Mouse (Mus musculus) cerebellum, adult 9-11 months (tissue): ENCODE results near the gene Sh3rf3.

Experiments used
- DNase-seq: peaks from one replicate; pipeline ENCODE4 v3.0.0; 2022

Sh3rf3 gene

GRCm38 (mm10) chr10:58922216-58922829 is 109.2 kb downstream of the Sh3rf3 start:
- DNase-seq: no peak

DNA sequence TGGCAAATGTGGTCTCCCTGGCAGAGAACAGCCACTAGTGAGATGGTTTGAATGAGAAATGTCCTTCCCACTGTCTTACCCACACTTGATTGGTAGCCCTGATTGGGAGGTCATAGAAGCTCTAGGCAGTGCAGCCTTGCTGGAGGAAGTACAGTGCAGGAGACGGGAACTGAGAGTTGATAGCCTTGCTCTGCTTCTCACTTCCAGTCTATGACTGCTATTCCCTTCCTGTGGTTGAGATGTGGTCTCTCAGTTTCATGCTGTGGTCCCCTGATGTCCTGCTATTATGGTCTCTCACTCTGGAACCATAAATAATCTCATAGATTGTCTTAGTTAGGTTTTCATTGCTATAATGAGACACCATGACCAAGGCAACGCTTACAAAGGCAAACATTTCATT is 109.8 kb downstream of the Sh3rf3 start:
- DNase-seq: no peak

- DNase-seq: no peak
Measured at GRCm38 (mm10) chr10:58926578-58926977, 113.4 kb downstream of the Sh3rf3 start.

DNA sequence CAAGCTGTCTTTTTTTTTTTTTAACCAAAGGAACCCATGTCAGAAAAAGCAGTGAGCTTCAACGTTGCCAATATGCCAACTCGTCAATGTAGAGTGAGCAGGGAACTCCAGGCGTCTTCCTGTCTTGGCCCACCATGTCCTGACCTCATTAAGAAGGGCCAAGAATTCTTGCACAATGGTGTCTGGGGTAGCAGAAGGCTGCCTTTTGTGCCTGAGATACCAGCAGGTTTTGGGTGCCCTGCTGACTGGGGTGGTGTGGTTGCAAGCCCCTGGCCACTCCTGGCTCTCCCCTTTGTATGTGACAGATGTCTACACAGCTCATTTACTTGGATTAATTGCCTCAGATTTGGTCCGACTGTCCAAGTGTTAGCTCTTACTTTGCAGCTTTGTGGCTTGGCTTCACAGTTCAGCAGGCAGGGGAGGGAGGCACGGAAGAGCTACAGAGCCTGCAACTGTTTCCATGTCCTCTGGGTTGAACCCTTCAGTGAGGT is 115.8 kb downstream of the Sh3rf3 start:
- no peak for DNase-seq

DNA sequence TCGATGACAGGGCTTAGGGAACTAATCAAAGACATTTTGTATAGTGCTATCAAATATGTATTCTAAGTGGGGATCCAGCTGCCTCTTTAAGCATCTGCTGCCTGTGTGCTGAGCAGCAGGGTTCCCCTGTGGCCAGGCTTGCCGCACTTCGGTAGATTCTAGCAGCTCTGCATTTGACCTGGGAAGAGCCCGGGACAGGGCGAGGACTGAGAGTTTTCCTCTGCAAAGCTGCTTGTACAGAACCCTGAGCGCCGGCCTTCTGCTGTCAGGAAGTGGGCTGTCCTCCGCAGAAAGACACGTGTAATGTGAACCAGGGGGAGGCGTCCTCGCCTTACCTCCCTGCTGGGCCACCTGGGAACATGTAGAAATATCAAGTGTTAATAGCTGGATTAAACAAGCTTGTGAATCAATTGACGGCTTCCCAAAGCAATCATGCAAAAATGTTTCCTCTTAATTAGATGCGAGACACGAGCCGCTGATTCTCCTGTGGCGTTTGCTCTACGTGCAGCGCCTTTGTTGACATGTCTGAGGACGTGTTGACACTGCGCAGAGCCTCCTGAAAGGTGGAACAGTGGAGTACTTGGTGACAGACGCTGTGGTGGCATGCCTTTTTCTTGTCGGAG is 119.1 kb downstream of the Sh3rf3 start:
- no peak for DNase-seq

DNA sequence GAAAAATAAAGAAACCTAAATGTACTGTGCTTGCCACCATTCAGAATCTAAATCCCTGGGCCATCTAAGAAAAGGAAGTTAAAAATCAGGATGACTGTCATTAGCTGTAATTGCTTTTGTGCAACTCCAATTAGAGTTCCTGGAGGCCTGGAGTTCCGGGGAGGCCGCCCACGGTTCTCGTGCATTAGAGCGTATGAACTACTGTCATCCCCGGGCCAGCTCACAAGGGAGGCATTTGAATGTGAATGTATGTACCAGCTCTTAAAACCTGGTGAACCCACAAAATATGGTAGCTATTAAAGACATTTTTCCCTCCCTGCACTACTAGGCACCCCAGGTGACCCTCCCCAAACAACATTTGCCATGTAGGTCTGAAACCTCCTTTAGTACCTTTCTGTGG is 122.4 kb downstream of the Sh3rf3 start:
- DNase-seq: no peak

GRCm38 (mm10) chr10:58936441-58936860 is 123.3 kb downstream of the Sh3rf3 start:
- DNase-seq: no peak

GRCm38 (mm10) chr10:58937521-58937920 is 124.4 kb downstream of the Sh3rf3 start:
- DNase-seq: no peak

DNA sequence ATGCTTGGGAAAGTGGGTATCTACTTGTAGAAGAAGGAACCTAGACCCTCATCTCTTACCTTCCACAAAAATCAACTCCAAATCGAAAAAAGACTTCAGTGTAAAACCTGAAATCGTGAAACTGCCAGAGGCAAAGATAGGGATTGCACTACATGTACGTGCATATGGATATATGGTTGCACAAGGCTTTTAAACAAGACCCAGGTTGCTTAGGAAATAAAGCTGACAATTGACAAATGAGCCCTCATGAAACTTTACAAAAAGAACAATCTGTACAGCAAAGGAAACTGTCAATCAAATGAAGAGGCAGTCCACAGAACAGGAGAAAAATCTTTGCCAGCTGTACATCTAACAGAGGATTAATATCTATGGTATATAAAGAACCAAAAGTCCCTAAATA is 129.7 kb downstream of the Sh3rf3 start:
- no peak for DNase-seq

- no peak for DNase-seq
Measured at GRCm38 (mm10) chr10:58943661-58944400, 130.7 kb downstream of the Sh3rf3 start.

GRCm38 (mm10) chr10:58944930-58945329 is 131.8 kb downstream of the Sh3rf3 start:
- DNase-seq: no peak

- DNase-seq: no peak
Measured at GRCm38 (mm10) chr10:58949770-58950638, 136.8 kb downstream of the Sh3rf3 start.

DNA sequence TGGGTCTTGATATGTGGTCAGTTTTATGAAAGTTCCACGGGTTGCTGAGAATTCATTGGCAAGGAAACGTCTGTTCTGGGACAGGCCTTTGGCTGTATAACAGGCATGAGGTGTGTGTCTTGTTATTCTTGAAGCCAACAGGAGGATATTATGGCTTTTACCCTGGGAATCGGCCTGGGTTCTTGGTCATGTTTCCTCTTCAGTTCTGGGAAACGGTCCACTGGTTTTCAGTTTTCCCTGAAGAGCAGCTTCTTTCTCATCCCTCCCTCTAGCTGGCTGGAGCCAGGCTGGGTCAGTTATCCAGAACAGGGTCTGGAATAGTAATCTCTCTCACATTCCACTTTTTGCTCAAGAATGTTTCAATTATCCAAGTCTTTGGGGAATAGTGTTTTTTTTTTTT is 147.0 kb downstream of the Sh3rf3 start:
- no peak for DNase-seq

- DNase-seq: no peak
Measured at GRCm38 (mm10) chr10:58968236-58968635, 155.1 kb downstream of the Sh3rf3 start.

DNA sequence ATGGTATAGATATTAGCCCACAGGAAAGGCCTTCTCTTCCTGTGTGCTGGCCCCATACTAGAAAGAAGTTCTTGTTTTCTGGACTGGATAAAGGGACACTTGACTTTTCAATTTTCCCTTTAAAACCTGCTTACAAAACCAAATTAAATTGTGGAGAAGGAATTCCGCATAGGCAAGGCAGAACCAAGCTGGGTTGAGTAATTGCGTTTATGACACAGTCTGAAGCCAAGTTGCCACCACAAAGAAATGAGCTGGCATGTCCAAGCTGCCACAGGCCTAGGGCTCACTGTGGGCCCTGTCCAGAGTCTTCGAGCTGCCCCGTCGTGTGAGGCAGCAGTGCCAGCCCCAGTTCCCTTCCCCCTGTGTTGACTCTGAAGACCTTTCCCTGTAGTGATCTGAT is 156.2 kb downstream of the Sh3rf3 start:
- DNase-seq: no peak

- DNase-seq: no peak
Measured at GRCm38 (mm10) chr10:58972115-58972514, 159.0 kb downstream of the Sh3rf3 start.

GRCm38 (mm10) chr10:58974138-58974537 is 161.0 kb downstream of the Sh3rf3 start:
- DNase-seq: no peak

DNA sequence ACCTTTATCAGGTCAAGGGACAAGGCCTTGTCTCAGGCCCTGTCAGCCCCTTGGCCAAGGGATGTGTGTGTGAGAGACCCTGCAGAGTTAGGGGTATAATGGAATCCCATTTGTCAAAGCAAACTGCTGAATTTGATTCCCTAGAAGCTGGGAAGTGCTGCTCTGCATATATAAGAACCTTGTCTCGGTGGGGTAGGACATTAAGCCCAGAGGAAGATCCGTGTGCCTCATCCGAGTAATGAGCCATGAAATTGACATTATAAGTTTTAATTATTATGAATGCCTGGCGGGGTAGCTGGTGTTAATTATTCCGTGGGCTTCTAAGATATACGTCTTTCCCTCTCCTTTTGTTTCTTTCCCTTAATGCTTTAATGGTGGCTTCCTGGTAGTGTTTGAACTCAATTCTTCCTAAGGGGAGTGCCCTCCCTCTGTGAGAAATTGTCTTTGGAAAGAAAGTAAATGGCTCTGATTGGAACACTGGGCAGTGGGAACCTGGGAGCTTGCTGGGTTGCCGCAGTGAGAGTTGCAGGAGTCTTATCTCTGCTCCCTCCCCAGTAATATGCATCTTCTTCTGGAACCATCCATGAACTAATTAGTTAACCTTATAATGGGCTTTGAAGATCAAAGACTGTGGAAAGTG is 166.3 kb downstream of the Sh3rf3 start:
- DNase-seq: no peak

DNA sequence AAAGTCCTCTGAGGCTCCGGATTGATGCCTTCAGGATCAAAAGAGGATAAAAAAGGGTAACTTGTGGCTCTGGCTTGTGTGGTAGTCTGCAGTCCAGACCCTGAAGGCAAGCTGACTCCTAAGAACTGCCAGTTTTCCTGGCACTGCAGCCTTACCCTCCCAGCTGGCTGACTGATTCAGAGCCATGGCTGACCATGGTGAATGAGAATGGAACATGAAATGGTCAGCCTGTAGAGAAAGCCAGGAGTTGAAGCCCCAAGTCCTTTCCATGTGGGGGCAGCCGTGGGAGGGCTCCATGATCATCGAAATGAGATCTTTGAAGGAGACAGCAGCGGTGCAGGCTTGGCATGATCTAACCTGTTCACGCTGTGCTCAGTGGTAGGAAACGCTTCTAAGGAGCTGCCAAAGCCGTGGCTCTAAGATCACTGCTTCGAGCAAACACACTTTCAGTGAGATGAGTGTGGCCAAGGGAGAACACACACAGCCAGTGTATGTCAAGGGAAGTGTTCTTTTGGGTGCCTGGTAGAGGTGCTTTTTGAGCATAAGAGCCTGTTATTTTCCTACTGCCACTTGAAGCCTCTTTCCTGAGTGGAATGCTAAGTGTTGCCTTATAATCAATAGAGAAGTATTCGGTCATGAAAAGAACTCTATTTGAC is 168.6 kb downstream of the Sh3rf3 start:
- DNase-seq: no peak

DNA sequence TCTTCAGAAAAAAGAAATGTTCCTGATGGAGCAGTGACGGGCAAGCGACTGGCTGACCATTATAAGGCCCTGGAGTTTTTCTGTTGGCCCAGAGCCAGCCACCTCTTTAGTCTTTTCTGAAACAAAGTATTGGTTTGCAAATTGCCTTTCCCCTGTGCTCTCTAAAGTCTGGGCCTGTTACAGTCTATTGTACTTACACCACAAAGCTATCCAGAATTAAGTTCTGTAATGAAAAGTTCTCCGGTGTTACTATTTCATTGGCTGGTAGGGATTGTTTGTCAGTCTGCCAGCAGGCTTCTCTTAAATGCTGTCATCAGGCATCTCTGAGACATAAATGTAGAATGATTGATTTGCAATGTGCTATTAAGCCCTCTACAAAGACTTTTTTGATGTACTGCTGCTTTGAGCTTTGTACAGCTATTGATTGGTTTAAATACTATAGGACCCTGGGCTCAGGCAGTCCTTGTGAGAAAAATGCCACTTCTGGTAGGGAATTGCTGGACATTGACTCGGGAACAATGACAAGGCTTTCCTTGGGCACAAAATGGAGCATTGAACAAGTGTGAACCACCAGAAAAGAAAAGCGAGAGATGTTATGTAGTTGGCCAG is 169.5 kb downstream of the Sh3rf3 start:
- DNase-seq: no peak

DNA sequence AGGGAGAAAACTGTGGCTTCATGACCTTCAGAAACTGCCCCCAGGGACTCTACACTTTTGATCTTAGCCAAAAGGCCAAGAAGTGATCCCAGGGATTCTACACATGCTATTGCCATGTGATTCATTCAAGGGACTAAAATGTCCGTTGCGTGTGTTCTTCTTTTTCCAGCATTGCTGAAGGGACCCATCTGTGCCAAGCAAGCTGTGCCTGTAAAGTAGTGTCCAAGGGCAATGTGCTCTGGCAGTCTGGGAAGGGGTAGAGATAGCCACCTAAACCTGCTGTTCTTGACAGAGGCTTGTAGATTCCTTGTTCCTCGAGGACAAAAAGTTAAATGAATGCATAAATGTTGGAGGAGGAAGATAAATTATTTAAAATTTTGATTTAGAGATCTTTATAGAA is 178.5 kb downstream of the Sh3rf3 start:
- no peak for DNase-seq

GRCm38 (mm10) chr10:58994726-58995125 is 181.6 kb downstream of the Sh3rf3 start:
- no peak for DNase-seq
